Mouse (Mus musculus) megakaryocyte, embryonic 14.5 days (primary cell): ENCODE results near the gene Wdr34.

Experiments
- FLI1 ChIP-seq: IDR thresholded peaks from 2 replicates; pipeline ENCODE4 v1.6.1; 2012; ENCODE audit warnings: low read length, inconsistent platforms, mixed read lengths
- GATA1 ChIP-seq: IDR thresholded peaks from 3 replicates; pipeline ENCODE4 v1.6.1; 2012; ENCODE audit warnings: mixed read lengths, low read length, inconsistent platforms, borderline replicate concordance

- TF ChIP-seq GATA1 (no peak), FLI1 (no peak)
These were observed 31.6 kb upstream of the Wdr34 start for GRCm38 (mm10) chr2:30080181-30080800.
